Mouse (Mus musculus) forebrain, embryonic 10.5 days (tissue): ENCODE results near the gene Pdik1l. TPM values are rescaled to one million over a fixed set of nuclear protein-coding genes. Genes with fewer than 3 reads are reported as not detected.

Experiments used
- DNase-seq: peaks from one replicate; pipeline ENCODE4 v3.0.0-alpha.2; 2017; ENCODE audit warnings: low spot score; ENCODE audit errors: extremely low spot score
- H3K27ac ChIP-seq: fragments of 300-500 bp; sonication (generic); 2 replicates; pipeline ENCODE4 v1.5.1; 2016; ENCODE audit warnings: mild to moderate bottlenecking
- H3K27me3 ChIP-seq: fragments of 300-500 bp; sonication (generic); 2 replicates; pipeline ENCODE4 v1.6.1; 2016; ENCODE audit warnings: mild to moderate bottlenecking; ENCODE audit not compliant: poor library complexity, severe bottlenecking
- H3K36me3 ChIP-seq: fragments of 300-500 bp; sonication (generic); replicated peaks from 2 replicates; pipeline ENCODE4 v1.6.1; 2016; ENCODE audit warnings: mild to moderate bottlenecking, moderate library complexity
- H3K4me1 ChIP-seq: fragments of 300-500 bp; sonication (generic); 2 replicates; pipeline ENCODE4 v1.6.1; 2016
- H3K4me3 ChIP-seq: fragments of 300-500 bp; sonication (generic); 2 replicates; pipeline ENCODE4 v1.5.1; 2016; ENCODE audit warnings: mild to moderate bottlenecking, moderate library complexity
- H3K9me3 ChIP-seq: fragments of 300-500 bp; sonication (generic); 2 replicates; pipeline ENCODE4 v1.6.1; 2016; ENCODE audit warnings: mild to moderate bottlenecking, moderate library complexity
- WGBS: fragments of 180-500 bp; shearing (Covaris S2); methylation state at CpG from one replicate; pipeline ENCODE4 v1.1.7; 2016; 5-methylcytosine and 5-hydroxymethylcytosine counted together
- polyA plus RNA-seq: library from polyadenylated mRNA; unstranded; fragments of >200 nt; fragmentation: Nextera tagmentation; extraction: Ambion mirVana; gene quantifications from 2 replicates; pipeline ENCODE4 v1.2.1, GENCODE M21; 2016

Gene Pdik1l
- polyA plus RNA-seq, 1 experiment from 2014 or later: 22.0 TPM

GRCm38 (mm10) chr4:134312901-134313300 lies 25.2 kb upstream of the Pdik1l start:
- Histone ChIP-seq H3K4me1 (peaks cover 15% of the 10 kb centered on the region), H3K27ac (no peak overlapping the region), H3K4me3 (no peak overlapping the region), H3K36me3 (no peaks in the 10 kb centered on the region), H3K9me3 (peaks cover 7% of the 10 kb centered on the region), H3K27me3 (no peaks in the 10 kb centered on the region)
- no peak for DNase-seq
- 93% methylated on average over 6 of the region's 6 CpGs for WGBS

GRCm38 (mm10) chr4:134312341-134312740 lies 24.6 kb upstream of the Pdik1l start:
- Histone ChIP-seq H3K36me3 (no peaks in the 10 kb centered on the region), H3K4me1 (peaks cover 20% of the 10 kb centered on the region), H3K4me3 (no peak overlapping the region), H3K27ac (no peak overlapping the region), H3K27me3 (no peaks in the 10 kb centered on the region), H3K9me3 (peaks cover 7% of the 10 kb centered on the region)
- 95% methylated on average over 5 of the region's 5 CpGs for WGBS
- no peak for DNase-seq

- Histone ChIP-seq H3K4me1 (peaks cover 25% of the 10 kb centered on the region), H3K9me3 (peaks cover 7% of the 10 kb centered on the region), H3K27ac (no peak overlapping the region), H3K36me3 (no peaks in the 10 kb centered on the region), H3K27me3 (no peaks in the 10 kb centered on the region), H3K4me3 (no peak overlapping the region)
- WGBS: 90% methylated on average over 9 of the region's 9 CpGs
- no peak for DNase-seq
Measured at GRCm38 (mm10) chr4:134311784-134312183, 24.1 kb upstream of the Pdik1l start.

GRCm38 (mm10) chr4:134310656-134311055 lies 23.0 kb upstream of the Pdik1l start:
- Histone ChIP-seq H3K27ac (no peak overlapping the region), H3K4me1 (peaks cover 25% of the 10 kb centered on the region), H3K36me3 (no peaks in the 10 kb centered on the region), H3K27me3 (no peaks in the 10 kb centered on the region), H3K4me3 (no peak overlapping the region), H3K9me3 (peaks cover 7% of the 10 kb centered on the region)
- DNase-seq: no peak
- WGBS: 89% methylated on average over 9 of the region's 9 CpGs

- no peak overlapping the region for H3K27ac ChIP-seq
- H3K9me3 ChIP-seq: peaks cover 7% of the 10 kb centered on the region
- H3K4me3 ChIP-seq: no peak overlapping the region
- peaks cover 20% of the 10 kb centered on the region for H3K4me1 ChIP-seq
- no peaks in the 10 kb centered on the region for H3K36me3 ChIP-seq
- DNase-seq: no peak
- 92% methylated on average over 7 of the region's 7 CpGs for WGBS
- H3K27me3 ChIP-seq: no peaks in the 10 kb centered on the region
Measured at GRCm38 (mm10) chr4:134310106-134310505, 22.4 kb upstream of the Pdik1l start.

GRCm38 (mm10) chr4:134307367-134308072 lies 19.8 kb upstream of the Pdik1l start:
- peaks cover 12% of the 10 kb centered on the region for H3K4me1 ChIP-seq
- WGBS: 34% methylated on average over 12 of the region's 12 CpGs
- no peaks in the 10 kb centered on the region for H3K36me3 ChIP-seq
- H3K9me3 ChIP-seq: peaks cover under 1% of the 10 kb centered on the region; the same call in 1 of the 2 replicates
- 0 out of 2 replicates have a peak overlapping the region, but pooled peaks have one; percentile 7 for H3K4me3 ChIP-seq
- DNase-seq: no peak
- H3K27ac ChIP-seq: peak overlapping the region; percentile 62
- no peaks in the 10 kb centered on the region for H3K27me3 ChIP-seq

- Histone ChIP-seq H3K27me3 (no peaks in the 10 kb centered on the region), H3K27ac (no peak overlapping the region), H3K9me3 (no peaks in the 10 kb centered on the region), H3K4me3 (no peak overlapping the region), H3K4me1 (peaks cover 12% of the 10 kb centered on the region), H3K36me3 (no peaks in the 10 kb centered on the region)
- no peak for DNase-seq
- 82% methylated on average over 2 of the region's 2 CpGs for WGBS
Measured at GRCm38 (mm10) chr4:134306963-134307362, 19.3 kb upstream of the Pdik1l start.

GRCm38 (mm10) chr4:134302084-134302483 lies 14.4 kb upstream of the Pdik1l start:
- Histone ChIP-seq H3K9me3 (no peaks in the 10 kb centered on the region), H3K4me1 (peaks cover 2% of the 10 kb centered on the region), H3K27ac (no peak overlapping the region), H3K36me3 (no peaks in the 10 kb centered on the region), H3K27me3 (no peaks in the 10 kb centered on the region), H3K4me3 (no peak overlapping the region)
- 90% methylated on average over 5 of the region's 5 CpGs for WGBS
- no peak for DNase-seq

GRCm38 (mm10) chr4:134300316-134300715 lies 12.6 kb upstream of the Pdik1l start:
- DNase-seq: no peak
- WGBS: 83% methylated on average over 9 of the region's 9 CpGs
- H3K4me1 ChIP-seq: no peaks in the 10 kb centered on the region
- no peaks in the 10 kb centered on the region for H3K36me3 ChIP-seq
- H3K9me3 ChIP-seq: 0 out of 2 replicates have a peak, but pooled peaks cover 4% of the 10 kb centered on the region
- no peaks in the 10 kb centered on the region for H3K27me3 ChIP-seq
- no peak overlapping the region for H3K4me3 ChIP-seq
- no peak overlapping the region for H3K27ac ChIP-seq

- 80% methylated on average over 4 of the region's 4 CpGs for WGBS
- Histone ChIP-seq H3K36me3 (no peaks in the 10 kb centered on the region), H3K27me3 (no peaks in the 10 kb centered on the region), H3K27ac (no peak overlapping the region), H3K4me1 (no peaks in the 10 kb centered on the region), H3K4me3 (no peak overlapping the region), H3K9me3 (0 out of 2 replicates have a peak, but pooled peaks cover 4% of the 10 kb centered on the region)
- no peak for DNase-seq
Measured at GRCm38 (mm10) chr4:134299498-134299810, 11.8 kb upstream of the Pdik1l start.

- Histone ChIP-seq H3K4me3 (no peak overlapping the region), H3K36me3 (no peaks in the 10 kb centered on the region), H3K27me3 (peaks cover 4% of the 10 kb centered on the region; the same call in 1 of the 2 replicates), H3K4me1 (no peaks in the 10 kb centered on the region), H3K9me3 (0 out of 2 replicates have a peak, but pooled peaks cover 4% of the 10 kb centered on the region), H3K27ac (no peak overlapping the region)
- DNase-seq: no peak
- WGBS: 78% methylated on average over 19 of the region's 19 CpGs
Measured at GRCm38 (mm10) chr4:134298626-134299497, 11.2 kb upstream of the Pdik1l start.

GRCm38 (mm10) chr4:134297369-134297768 lies 9.7 kb upstream of the Pdik1l start:
- Histone ChIP-seq H3K9me3 (0 out of 2 replicates have a peak, but pooled peaks cover 4% of the 10 kb centered on the region), H3K4me1 (0 out of 2 replicates have a peak, but pooled peaks cover 2% of the 10 kb centered on the region), H3K4me3 (no peak overlapping the region), H3K36me3 (no peaks in the 10 kb centered on the region), H3K27ac (no peak overlapping the region), H3K27me3 (peaks cover 12% of the 10 kb centered on the region; the same call in 1 of the 2 replicates)
- DNase-seq: no peak
- WGBS: 96% methylated on average over 8 of the region's 8 CpGs

- no peaks in the 10 kb centered on the region for H3K36me3 ChIP-seq
- H3K27me3 ChIP-seq: peaks cover 12% of the 10 kb centered on the region; the same call in 1 of the 2 replicates
- WGBS: 88% methylated on average over 4 of the region's 4 CpGs
- H3K27ac ChIP-seq: no peak overlapping the region
- 0 out of 2 replicates have a peak, but pooled peaks cover 2% of the 10 kb centered on the region for H3K4me1 ChIP-seq
- no peak overlapping the region for H3K4me3 ChIP-seq
- DNase-seq: no peak
- 0 out of 2 replicates have a peak, but pooled peaks cover 4% of the 10 kb centered on the region for H3K9me3 ChIP-seq
Measured at GRCm38 (mm10) chr4:134296523-134296922, 8.8 kb upstream of the Pdik1l start.
